Mouse (Mus musculus): Measurements from ENCODE around the gene Tsacc.
A peak's percentile ranks its signal among the peaks of the same experiment; 100 is the strongest.

Tsacc gene

GRCm38 (mm10) chr3:88238866-88239391 is 57.9 kb downstream of the Tsacc start:
- peak in 1 of 2 experiments; percentile 12 for DNase-seq (ENCODE audit: low spot score in 2 of 2)

GRCm38 (mm10) chr3:88237556-88238194 is 59.1 kb downstream of the Tsacc start:
- peak in 1 of 2 experiments; percentile 26 for DNase-seq (ENCODE audit: low spot score in 2 of 2)

- DNase-seq (ENCODE audit: low spot score in 2 of 2), result peak in 1 of 2 experiments; percentile 3
Measured at GRCm38 (mm10) chr3:88237161-88237555, 59.6 kb downstream of the Tsacc start.

- DNase-seq (ENCODE audit: low spot score in 2 of 2), result no peak
Measured at GRCm38 (mm10) chr3:88235616-88236015, 61.2 kb downstream of the Tsacc start.

GRCm38 (mm10) chr3:88235216-88235615 is 61.6 kb downstream of the Tsacc start:
- DNase-seq (ENCODE audit: low spot score in 2 of 2), result no peak

GRCm38 (mm10) chr3:88234041-88234440 is 62.8 kb downstream of the Tsacc start:
- no peak for DNase-seq (ENCODE audit: low spot score in 2 of 2)

GRCm38 (mm10) chr3:88232851-88233649 is 63.7 kb downstream of the Tsacc start:
- no peak for DNase-seq (ENCODE audit: low spot score in 2 of 2)

Measured in right cerebral cortex, adult 2 months (tissue).